Mouse (Mus musculus) liver, adult 2 months (tissue): Measurements from ENCODE around the gene Siglec1.

Experiments
- CTCF ChIP-seq: fragments of 200-500 bp; IDR thresholded peaks from 2 replicates; pipeline ENCODE4 v1.5.1; 2011; ENCODE audit warnings: low read depth, low read length, control low read depth
- POLR2A ChIP-seq: fragments of 200-500 bp; IDR thresholded peaks from 2 replicates; pipeline ENCODE4 v1.6.1; 2011; ENCODE audit warnings: low read length, control low read depth; ENCODE audit not compliant: insufficient read depth; ENCODE audit errors: extremely low read depth

DNA sequence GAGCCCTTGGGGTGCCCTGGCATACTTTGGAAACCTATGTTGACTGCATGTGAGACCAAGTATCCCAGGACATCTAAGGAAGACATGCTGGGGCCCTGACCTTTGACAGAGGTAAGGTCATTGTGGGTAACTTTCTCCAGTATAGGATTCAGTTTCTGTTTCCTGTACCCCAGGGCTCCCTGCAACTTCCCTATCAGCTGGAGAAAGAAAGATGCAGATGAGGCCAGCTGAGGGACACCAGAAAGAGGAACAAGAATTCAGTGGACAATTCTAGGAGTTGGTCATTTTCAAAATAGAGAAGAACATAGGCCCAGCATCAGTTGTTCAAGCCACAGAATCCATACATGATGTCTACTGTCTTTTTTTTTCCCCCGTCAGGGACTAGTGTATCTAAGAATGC, 3.1 kb upstream of the Siglec1 start:
- TF ChIP-seq CTCF (no peak), POLR2A (no peak)
